Mouse (Mus musculus): ENCODE measurements around the gene Slc45a3. TPM values are rescaled to one million over a fixed set of nuclear protein-coding genes. Genes with fewer than 3 reads are reported as not detected.

Gene Slc45a3
- polyA plus RNA-seq, 1 experiment = 0.74 TPM

DNA sequence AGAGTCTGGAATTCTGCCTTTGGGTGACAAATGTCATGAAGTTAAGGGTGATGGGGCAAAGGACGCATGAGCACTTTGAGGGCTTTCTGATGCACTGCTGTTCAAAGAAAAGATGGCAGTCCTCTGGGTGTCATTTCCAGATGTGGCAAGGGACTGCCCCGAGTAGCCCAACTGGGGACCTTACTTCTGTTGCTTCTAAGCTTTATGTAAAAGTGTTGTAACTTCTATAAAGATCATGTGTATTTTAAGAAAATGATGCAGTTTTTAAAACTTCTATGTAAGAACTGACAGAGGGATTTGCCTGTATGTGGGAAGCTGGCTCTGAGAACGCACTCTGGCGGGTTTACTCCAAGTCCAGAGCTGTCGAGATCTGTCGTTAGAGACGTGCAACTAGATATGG lies 69.4 kb downstream of the Slc45a3 start:
- TF ChIP-seq E2F4 (IDR thresholded peaks at IDR 0.05; ENCODE audit: insufficient read depth) = no peak
- TF ChIP-seq CEBPB (IDR thresholded peaks at IDR 0.05; ENCODE audit: insufficient read depth, poor library complexity, severe bottlenecking) = no peak
- TF ChIP-seq MAX (IDR thresholded peaks at IDR 0.05; ENCODE audit: low read depth) = no peak
- TF ChIP-seq TCF12 (IDR thresholded peaks at IDR 0.05; ENCODE audit: insufficient read depth, poor library complexity, severe bottlenecking) = no peak
- TF ChIP-seq POLR2AphosphoS2 (IDR thresholded peaks at IDR 0.05; ENCODE audit: insufficient read length, low read depth) = no peak
- H3K79me2 ChIP-seq (ENCODE audit: control insufficient read depth, insufficient read depth) = no peaks in the 10 kb centered on the region
- H3K4me3 ChIP-seq = no peak overlapping the region
- H3K4me2 ChIP-seq (ENCODE audit: low read depth) = no peak overlapping the region
- no peaks in the 10 kb centered on the region for H3K27me3 ChIP-seq (ENCODE audit: control insufficient read depth, insufficient read depth, insufficient read length)
- H3K36me3 ChIP-seq (ENCODE audit: control insufficient read depth, insufficient read depth) = peaks cover 27% of the 10 kb centered on the region
- H3ac ChIP-seq (ENCODE audit: control insufficient read depth, insufficient read length) = no peak overlapping the region

Other genes starting within 250 kb of the Slc45a3 start
- not detected for gene Slc26a9, start 218.9 kb upstream of the Slc45a3 start, polyA plus RNA-seq (2012; fragmentation: generic; extraction: Trizol)
- 0.01 TPM for gene Pm20d1, start 165.6 kb upstream of the Slc45a3 start, polyA plus RNA-seq (2012; fragmentation: generic; extraction: Trizol)
- 14.0 TPM for gene Slc41a1, start 135.5 kb upstream of the Slc45a3 start, polyA plus RNA-seq (2012; fragmentation: generic; extraction: Trizol)
- gene Rab29, start 95.7 kb upstream of the Slc45a3 start, polyA plus RNA-seq (2012; fragmentation: generic; extraction: Trizol) = 3.5 TPM
- 20.6 TPM for gene Nucks1, start 52.4 kb upstream of the Slc45a3 start, polyA plus RNA-seq (2012; fragmentation: generic; extraction: Trizol)
- gene Elk4, start 44.6 kb downstream of the Slc45a3 start, polyA plus RNA-seq (2012; fragmentation: generic; extraction: Trizol) = 12.4 TPM
- 9.6 TPM for gene Mfsd4a, start 105.1 kb downstream of the Slc45a3 start, polyA plus RNA-seq (2012; fragmentation: generic; extraction: Trizol)
- 33.9 TPM for gene Cdk18, start 176.7 kb downstream of the Slc45a3 start, polyA plus RNA-seq (2012; fragmentation: generic; extraction: Trizol)
- 0.49 TPM for gene Lemd1, start 228.5 kb downstream of the Slc45a3 start, polyA plus RNA-seq (2012; fragmentation: generic; extraction: Trizol)
- gene AC124108.1, start 228.5 kb downstream of the Slc45a3 start, polyA plus RNA-seq (2012; fragmentation: generic; extraction: Trizol) = 0.82 TPM